Mouse (Mus musculus) adipocyte (in vitro differentiated cells): ENCODE data around the gene Kdm6b.

Source experiments
- DNase-seq: peaks from one replicate; pipeline ENCODE4 v3.0.0-alpha.2; 2016; ENCODE audit warnings: low spot score

Kdm6b gene

DNA sequence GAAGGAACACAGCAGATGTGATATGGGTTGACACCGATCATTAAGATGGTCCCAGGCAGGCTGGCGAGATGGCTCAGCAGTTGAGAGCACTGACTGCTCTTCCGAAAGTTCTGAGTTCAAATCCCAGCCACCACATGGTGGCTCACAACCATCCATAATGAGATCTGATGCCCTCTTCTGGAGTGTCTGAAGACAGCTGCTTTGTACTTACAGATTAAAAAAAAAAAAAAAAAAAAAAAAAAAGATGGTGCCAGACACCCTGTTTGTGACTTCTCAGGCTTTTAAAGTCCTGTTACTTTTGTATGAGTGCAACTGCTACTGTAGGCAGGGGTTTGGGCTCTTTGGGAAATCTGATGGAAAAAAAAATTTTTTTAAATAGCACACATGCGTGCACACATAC, 24.8 kb downstream of the Kdm6b start:
- DNase-seq: no peak

DNA sequence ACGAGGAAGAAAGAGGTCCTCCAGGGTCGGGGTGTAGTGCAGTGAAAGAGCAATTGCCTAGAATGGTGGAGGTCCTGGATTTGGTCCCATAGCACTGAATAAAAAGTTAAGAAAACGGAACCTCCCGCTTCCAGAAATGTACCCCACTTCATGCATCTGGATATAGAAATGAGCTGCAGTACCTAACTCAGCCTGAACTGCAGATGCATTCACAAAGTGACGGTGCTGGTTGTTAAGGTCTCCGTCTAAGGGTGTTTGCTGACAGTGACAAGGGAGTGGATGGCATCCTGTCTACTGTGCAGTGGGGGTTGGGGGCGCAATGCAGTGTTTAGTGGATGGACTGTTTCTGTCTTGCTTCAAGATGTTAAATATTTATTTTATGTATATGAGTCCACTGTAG, 26.7 kb downstream of the Kdm6b start:
- DNase-seq: no peak

DNA sequence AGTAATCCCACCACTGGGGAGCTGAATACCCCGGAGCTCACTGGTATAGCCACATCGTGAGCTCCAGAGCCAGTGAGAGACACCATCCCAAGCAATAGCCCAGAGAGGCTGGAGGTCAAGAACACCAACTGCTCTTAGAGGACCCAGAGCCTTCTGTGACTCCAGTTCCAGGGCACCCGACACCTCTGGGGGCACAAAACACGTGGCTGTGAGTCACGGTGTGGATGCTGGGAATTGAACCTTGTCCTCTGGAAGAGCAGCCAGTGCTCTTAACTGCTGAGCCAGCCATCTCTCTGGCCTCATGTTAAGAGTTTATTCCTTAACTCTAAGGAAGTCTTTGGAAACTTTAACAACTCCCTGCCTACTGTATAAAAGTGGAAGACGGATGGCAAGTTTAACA, 28.5 kb downstream of the Kdm6b start:
- no peak for DNase-seq

DNA sequence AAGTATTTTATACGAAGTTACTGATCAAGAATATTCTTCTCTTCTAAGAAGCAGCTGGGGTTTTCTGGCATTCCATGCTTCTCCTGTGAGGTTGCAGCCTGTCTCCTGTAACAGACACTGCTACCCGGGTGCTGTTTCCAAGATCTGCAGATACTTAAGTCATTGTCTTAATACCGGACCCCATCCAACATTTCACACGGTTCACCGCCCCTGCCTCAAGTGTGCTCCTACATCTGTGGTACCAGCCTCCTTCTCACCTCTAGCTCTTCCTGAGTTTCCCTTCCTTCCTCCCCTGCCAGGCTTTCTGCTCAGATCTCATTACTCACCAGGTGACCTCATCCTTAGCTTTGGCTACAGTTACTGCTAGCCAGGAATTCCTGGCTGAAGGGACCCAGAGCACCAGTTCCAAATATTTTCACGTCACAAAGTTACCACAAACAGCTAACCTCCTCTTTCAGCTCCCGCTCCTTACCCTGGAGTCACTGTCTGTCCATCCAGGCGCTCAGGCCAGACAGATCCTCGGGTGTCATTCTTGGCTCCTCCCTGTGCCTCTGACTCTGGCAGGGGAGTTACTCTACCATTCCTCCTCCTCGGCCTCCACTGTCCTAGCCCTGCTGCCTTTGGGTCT, 30.9 kb downstream of the Kdm6b start:
- DNase-seq: no peak

DNA sequence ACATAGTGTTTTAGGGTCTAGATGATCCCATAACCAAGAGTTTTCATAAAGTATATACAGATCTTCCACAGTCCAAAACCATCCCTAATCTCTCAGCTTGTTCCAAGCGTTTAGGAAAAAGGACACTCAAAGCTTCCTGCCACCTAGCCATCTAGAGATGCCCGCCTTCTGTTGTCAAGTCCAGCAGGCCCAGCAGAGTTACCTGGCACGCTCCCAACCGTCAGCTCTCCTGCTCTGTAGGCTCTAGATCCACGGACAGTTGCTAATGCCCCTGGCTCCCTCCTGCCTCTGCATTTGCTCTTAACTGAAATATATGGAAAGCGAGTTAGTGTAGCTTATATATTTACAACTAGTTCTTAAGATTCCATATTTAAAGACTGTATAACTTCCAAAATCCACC, 32.1 kb downstream of the Kdm6b start:
- DNase-seq: no peak

DNA sequence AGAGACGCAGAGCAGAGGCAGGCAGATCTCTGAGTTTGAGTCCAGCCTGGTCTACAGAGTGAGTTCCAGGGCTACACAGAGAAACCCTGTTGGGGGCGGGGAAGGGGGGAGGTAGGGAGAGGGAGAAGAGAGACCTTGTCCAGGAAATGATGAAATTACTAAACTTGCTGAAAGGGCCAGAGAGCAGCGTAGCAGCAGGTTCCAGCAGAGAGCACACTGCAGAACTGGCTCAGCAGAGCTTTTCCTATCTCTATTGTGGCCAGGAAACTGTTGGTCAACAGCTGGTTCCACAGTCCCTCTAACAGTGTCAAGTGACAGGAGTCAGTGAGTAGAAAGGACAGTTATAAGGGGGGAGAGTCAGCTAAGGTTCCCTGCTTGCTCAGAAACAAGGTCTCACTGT, 33.9 kb downstream of the Kdm6b start:
- DNase-seq: no peak

DNA sequence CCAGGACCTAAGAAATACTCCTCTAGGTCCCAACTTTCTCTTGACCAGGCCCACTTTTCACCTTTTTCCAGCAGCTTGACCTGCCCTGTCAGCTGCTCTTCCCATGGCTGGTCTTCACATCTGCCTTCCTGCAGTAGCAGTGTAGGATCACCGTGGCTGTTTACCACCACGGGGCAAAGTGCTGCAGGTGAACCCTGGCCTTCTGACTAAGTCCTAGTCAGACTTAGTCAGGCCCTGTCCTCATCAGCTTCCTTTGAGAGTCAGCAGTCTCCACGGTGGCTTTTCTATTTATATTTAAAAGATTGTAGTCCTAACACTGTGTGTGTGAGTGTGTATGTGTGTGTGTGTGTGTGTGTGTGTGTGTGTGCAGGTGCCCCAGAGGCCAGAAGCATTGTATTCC, 35.7 kb downstream of the Kdm6b start:
- DNase-seq: no peak

DNA sequence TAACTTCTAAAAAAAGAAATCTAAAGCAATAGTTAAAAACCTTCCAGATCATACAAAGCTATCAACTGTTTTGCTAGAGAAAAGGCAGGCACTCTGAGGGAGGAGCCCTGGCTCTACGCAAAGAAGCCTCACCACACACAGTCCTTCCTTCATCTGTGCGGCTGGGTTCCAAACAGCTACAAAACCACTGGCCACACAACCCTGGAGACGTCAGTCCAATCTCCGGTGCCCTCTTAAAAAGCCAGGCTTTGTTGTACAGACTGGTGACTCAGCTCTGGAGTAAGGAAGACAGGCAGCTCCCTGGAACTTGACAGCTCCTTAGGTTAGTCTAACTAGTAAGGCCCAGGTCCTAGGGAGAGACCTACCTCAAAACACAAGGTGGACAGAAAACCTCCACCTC, 37.8 kb downstream of the Kdm6b start:
- no peak for DNase-seq

DNA sequence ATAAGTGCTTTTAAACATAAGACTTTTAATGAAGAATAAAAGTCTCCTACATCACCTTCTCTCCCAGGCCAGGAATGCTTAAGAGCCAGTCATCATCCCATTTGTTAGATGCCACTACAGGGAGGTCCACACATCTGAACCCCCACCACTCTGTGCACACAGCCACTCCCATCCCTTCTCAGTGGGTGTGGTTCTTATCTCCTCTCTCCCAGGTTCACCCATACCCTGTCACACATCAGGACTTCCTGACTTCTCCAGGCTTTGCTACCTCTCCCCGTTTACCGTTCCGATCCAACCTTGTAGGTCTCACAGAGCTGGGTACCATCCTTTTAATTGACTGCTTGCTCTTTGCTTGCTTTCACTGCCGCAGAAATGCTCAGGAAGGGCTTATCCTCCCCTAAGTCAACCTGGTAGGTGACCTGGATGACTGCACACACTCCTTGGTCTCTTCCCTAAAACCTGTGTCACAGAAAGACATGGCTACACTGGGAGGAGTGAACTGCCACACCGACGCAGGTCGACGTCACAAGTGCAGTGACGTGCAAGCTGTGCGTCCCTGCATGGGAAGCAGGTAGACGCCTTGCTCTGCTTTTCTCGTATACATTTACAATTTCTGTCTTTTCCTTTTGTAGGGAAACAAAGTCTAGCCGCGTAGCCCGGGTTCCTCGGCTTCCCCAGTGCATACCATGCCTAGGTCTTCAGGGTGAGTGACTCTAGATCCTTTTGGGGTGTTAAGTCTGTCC, 40.1 kb downstream of the Kdm6b start:
- no peak for DNase-seq

DNA sequence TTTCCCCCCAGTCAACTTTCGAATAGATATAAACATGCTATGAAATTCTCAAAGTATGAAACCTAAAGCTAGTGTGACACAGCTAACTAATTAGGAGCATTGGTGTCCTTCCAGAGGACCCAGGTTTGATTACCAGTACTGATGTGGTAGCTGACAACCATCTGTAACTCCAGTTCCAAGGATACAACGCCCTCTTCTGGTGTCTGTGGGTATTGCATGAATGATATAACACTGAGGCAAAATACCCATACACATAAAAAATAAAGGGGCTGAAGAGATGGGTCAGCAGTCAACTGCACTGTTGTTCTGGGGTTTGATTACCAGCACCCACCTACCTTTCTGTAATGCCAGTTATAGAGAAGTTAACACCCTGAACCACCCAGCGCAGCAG, 40.7 kb downstream of the Kdm6b start:
- no peak for DNase-seq

DNA sequence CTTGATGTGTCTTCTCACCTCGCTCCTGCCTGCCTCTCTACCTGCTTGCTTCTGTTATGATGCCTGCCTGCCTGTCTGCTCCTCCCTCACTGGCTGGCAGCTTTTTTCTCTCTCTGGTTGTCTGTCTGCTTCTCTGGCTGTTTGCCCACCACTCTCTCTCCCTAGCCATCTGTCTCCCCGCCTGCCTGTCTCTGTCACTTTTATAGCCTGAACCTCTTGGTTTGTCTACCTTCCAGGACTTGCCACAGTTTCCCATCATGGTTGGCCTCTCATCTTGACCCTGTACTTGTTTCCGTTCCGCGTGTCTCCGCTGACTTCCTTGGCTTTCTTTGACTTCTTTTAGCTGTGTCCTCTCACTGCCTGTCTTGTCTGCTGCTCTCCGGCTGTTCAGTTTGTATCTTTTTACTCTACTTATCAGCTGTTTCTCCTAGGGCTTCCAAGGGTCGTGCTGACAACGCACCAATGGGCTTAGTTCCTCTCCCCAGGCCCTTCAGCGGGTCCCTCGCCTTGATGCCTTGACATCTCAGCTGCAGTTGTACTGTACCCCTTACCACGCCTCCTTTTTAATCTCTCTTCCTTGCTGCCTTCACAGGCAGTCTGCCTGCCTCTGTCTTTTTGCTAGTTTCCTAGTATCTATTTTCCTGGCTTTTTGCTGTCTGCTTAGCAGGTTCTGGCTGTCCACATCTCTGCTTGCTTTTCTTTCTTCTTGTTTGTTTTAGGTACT, 41.3 kb downstream of the Kdm6b start:
- no peak for DNase-seq

DNA sequence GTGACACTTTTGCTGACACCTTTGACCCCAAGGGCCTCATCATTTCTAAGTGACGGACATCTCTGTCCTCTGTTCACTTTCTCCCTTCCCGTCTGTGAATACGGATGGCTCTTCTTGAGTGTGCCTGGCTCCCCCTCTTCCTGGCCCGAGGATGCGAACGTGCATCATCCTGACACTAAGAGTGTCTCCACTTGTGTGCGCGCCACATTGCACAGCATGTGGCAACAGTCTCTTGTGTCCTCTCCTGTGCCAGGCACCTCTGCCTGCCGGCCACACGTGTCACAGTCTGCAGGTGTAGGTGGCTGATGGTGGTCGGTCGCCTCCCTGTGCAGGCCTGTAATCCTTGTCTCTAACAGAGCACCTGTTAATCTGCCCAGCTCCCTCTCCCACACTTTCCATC, 41.9 kb downstream of the Kdm6b start:
- no peak for DNase-seq

DNA sequence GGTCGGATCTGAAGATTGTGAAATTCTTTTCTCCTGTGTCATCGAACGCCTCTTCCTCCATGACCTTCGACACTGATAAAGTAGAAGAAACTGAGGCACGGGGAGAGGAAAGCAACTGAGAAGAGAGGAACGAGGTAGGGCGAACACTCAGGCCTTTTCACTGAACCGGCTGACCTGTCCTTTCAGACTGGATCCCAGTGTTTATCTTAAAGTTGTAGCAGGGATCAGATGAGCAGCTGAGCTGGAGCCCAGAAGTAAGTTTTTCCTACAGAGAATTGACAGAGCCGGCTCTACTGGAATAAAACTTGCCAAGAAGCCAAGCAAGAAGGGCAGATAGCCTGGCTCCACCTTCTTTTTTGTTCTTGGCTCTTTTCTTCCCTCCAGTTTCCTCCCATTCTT, 42.7 kb downstream of the Kdm6b start:
- peak; percentile 64 for DNase-seq

DNA sequence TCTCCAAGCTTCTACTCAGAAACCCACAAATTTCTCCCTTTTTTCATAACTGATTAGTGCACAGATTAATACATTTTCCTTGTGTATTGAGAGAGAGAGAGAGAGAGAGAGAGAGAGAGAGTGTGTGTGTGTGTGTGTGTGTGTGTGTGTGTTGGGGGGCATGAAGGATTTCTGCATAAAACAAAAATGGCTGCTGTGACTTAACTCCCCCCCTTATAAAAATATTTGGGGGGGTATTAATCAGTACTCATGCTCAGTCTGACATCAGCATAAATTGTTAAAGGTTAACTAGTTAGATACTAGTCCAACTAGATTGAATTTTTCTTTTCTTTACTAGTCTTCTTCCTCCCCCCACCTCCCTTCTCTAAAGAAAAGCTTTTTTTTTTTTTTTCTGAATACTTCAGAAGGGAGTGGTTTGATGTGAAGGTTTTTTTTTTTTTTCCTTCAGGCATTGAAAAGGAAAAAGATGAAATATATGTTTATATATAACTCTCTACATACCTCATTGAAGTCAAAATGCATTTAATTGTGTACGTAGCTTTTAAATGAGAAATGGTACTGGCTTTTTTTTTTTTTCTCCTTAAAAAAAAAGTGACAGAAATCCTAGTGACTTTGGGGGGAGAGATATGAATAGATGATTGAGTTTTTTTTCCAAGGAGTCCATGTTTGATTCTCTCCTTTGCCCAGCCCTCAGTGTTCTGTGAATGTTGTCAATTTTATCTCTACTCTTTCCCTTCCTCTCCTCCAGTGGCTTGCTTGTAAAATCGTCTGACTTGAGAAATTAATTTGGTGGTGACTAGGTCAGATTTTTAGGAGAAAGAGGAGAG, 43.3 kb downstream of the Kdm6b start:
- no peak for DNase-seq

DNA sequence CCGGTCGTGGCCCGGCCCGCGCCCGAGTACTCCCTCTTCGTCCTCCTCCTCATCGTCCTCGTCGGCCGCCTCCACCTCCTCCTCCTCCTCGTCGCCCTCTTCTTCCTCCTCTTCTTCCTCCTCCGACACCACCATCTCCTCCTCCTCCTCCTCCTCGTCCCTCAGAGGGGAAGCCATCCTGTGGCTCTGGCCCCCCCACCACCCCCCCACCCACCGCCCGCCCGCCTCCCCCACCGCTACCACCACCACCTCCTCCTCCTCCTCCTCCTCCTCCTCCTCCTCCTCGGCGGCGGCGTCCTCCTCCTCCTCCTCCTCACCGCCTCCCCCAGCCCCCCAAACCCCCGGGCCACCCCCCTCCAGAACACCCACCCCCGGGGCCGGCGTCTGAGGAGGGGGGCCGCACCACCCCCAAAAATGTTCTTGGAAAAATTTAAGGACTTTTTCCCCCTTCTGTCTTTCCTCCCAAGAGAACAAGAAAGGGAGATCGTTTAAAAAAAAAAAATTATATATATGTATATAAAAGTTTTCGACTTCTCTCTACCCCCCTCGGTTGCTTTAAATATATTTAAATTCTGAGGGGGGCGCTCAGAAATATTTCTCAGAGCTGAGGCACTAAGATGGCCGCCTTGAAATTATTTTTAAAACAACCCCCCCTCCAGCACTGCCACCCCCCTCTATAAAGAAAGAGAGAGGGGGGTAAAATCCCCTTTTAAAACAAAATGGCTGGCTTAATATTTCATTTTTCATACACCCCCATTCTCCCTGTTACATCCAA, 44.1 kb downstream of the Kdm6b start, which contains the start of gene Chd3:
Gene Chd3 (minus strand): TSS at position 192 of the 775 bp plus-strand sequence.
- DNase-seq: no peak

DNA sequence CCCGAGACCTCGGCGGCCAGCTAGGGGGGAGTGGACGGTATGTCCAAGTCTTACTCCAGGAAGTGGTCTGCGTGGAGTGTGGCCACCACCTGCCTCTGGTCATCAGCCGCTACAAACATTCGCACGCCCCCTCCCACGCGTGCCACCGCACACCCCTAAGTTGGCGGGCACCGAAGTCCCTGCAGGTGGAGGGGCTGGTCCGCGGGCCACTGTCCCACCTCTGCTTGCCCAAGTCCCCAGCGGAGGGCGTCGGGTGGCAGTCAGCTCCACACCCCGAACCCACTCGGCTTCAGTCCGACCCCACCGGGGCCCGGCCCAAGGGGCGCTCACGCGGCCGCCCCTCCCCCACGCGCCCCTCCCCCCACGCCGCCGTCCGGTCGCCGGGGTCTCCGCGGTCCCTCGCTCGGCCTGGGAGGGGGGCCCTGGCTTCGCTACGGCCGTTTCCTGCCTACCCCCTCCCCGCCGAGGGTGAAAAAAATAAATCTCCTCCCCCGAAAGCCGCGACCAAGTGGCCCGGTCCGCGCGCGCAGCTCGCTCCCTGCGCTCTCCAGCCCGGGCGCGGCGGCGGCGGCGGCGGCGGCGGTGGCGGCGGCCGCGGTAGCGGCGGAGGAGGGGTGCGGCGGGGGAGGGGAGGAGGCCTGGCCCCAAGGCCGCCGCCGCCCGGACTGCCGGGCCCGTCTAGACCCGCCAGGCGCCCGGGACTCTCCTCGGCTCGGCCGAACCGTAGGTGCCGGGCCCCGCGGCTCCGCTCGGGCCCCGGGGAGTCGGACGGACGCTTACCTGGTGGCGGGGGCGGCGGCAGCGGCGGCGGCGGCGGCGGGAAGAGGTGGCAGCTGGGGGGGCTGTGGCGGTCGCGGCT, 44.9 kb downstream of the Kdm6b start:
- peak; percentile 38 for DNase-seq

DNA sequence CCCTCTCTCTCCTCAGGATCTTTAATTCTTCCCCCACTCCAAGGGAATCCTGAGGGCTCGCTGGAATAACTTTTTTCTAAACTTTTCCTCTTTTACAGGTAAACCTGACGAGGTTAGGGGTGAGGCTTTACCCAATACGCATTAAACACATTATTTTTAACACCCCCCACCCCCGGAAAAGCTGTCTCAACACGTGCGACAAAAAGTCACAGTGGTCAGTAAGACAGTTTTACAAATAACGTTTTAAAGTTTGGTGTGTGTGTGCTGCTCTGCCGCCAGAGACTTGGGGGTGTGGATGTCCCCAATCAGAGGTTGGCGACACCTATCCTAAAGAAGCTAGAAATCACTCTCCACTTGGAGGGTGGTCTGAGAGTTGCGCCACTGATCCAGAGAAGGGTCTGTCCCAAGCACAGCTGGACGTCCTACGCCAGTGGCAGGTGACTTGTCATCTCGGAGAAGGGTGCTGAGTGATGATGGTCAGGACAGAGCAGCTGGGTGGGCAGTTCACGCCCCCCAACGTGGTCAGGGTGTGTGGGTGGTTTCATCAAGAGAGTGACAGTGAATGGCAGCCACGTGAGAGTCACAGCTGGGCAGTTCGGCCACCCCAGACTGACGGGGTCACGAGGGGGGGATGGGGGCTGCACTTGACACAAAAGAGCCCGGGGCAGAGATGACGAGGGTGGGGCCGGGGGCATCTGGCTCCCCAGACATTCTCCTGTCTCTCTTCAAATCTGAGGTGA, 45.7 kb downstream of the Kdm6b start:
- peak; percentile 25 for DNase-seq

DNA sequence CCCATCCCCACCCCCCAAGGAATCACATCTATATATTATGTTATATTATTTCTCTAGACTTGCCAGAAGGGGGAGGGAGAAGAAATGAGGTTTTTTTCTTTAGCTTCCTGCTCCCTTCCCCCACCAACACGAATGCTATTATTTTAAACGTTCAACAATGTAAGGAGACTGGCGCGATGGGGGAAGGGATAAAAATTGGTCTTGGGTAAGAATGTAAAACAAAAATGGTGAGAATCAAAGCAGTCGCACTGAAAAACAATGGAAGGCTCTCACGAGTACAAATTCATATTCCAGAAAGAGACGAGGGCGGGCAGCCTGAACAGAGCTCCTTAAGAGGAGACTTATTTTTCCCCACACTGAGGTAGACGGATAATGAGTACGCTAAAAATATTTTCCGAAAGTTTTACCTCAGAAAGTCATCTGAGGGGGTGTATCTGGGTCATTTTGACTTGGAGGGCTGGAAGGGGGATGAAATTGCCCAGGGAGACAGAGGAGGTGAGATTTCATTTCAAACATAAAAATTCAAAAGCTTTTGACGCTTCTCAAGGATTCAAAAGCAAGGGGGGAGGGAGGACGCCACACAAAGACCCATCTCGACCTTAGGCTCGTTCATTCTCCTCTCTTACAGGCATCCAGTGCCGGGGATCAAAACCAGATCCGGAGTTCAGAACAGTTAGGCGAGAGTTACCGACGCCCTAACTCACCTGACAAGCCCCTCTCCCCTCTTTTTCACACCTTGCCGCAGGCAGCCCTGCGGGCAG, 46.4 kb downstream of the Kdm6b start:
- DNase-seq: peak; percentile 26
